Mouse (Mus musculus): ENCODE measurements around the gene Slc22a20.

- TF ChIP-seq POLR2A (IDR thresholded peaks at IDR 0.05; ENCODE audit: insufficient read depth, low read length) (no peak), CTCF (IDR thresholded peaks at IDR 0.05; ENCODE audit: low read depth, low read length) (no peak), EP300 (IDR thresholded peaks at IDR 0.05; ENCODE audit: insufficient read depth, low read depth, low read length) (no peak)
Measured at GRCm38 (mm10) chr19:6014991-6015510, 29.1 kb upstream of the Slc22a20 start.

Measured in ES-Bruce4 (cell line).